Mouse (Mus musculus): Measurements from ENCODE around the gene Dpep2nb. TPM values are rescaled to one million over a fixed set of nuclear protein-coding genes. Genes with fewer than 3 reads are reported as not detected.
"Not testable (repeated sequence)": the region's sequence is repeated elsewhere in the genome, so short reads cannot be mapped to it uniquely, and the experiment has no call there.

Gene Dpep2nb
- not detected for total RNA-seq (2021)
- long read RNA-seq, experiment 1 = 0 reads
- long read RNA-seq, experiment 2 = 0 reads

DNA sequence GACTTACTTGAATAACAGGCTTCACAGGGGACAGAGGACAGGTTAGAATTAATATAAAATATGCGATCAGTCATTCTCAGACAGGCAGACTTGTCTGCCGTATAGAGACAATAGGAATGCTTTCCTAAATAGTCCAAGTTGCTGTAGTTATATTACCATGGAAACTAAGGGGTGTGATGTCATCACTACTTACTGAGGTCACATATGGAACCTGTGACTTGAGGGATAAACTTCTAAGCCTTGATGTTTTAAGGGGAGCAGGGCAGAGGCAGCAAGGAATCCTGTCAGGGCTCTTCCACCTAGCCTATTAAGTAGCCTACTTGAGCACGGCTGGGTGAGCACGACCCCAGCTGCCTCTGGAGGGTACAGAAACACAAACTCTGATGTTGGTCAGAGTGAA is at the start of gene Dpep2nb:
TSS of gene Dpep2nb (minus strand) at position 101 of the 400 bp plus-strand sequence.
- no peak for DNase-seq

DNA sequence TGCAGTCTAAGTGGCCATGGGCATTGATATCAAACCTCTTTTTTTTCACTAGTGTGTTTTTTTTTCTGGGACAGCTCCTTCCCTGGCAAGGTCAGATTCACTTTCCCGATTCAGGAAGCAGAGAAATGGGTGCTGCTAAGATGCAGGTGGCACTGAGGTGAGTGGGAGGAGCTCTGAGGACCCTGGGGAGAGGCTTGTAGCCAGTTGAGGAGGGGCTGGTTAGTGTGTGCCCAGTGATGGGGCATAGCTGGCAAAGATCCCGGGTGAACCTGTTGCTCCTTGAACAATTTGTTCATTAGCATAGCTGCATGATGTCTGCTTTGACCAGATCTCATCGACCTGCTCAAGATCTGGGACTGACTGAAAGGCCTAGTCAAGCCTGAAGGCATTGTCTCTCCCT is 49.3 kb upstream of the Dpep2nb start:
- DNase-seq = no peak

DNA sequence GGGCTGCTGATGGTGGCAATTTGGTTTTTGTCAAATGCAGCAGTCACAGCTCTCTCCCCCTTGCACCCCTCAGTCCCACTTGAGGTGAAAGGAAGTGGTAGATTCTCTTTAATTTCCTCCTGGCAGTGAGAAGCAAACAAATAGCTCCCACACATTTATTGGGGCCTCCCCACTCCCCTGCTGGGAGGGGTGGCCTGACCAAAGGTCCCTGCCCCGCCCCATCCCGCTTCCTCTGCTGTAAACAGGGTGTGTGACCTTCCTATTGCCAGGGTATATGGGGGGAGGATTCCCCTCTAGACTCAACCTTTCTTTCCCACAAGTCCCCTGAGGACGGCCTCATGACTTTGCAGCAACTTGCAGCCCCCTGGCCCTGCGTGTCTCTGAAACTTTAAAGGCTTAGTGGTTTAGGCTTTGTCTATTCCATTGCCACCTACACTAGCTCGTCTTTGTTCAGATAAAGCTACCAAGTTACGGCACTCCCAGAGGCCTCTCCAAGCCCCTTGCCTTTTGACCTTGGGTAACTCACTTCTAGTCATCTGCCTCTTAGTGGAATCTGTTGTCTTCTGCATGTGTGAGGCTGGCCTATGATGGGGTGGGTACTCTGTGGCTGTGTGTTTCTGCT is 48.5 kb upstream of the Dpep2nb start:
- DNase-seq = peak; percentile 32

DNA sequence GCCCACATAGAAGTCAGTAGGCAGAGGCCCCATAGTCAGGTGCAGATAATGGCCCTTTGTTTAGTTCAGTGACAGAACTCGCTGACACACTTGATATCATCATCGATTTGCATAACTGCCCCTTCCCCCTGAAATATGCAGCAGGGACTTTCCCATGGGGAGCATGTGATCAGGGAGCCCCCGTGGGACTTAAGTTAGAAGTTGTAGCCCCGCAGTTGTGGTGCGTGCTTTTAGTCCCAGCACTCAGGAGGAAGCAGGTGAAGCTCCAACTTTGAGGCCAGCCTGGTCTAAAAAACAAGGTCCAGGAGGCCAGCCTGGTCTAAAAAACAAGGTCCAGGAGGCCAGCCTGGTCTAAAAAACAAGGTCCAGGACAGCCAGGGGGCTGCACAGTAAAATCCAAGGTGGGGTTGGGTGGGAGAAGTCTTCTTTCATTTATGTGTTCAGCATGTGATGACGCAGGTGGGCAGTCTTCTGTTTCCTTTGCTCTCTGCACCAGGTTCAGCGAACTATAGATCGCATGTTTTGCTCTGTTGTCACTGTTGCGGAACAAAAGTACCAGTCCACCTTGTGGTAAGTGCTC is 46.8 kb upstream of the Dpep2nb start:
- no peak for DNase-seq

DNA sequence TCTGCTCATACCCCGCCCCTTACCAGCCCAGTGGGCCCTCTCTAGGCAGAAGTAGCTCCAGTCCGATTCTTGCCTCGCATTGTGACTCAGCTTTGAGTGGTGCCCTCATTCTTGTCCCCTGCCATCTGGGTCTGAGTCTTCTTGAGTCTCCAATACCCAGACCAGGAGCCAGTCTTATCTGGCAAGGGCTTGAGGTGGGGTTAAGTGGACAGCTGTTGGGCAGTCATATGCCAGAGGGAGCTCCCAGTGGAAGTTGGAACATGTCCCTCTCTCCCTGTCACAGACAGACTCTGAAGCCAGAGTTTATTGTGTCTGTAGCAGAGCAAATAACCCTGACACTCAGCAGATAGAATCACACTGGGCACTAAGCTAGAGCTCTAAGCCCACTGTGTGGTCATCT is 45.3 kb upstream of the Dpep2nb start:
- DNase-seq = no peak

DNA sequence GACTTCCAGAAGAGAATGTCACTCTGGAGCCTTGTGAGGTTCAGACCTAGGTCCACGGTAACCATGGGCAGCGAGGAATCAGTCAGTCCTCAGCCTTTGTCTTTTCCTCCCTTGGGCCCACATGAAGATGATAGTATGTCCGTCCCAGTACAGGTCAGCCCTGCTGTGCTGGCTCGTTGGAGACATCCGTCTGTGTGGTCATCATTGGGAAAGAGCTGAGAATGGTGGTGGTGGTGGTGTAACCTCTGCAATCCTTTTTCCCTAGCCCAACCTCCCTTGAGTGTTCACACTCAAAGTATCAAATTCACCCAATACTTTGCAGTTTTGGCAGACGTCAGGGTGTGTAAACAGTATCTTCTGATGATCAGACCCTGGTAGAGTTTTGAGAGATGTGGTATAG is 44.1 kb upstream of the Dpep2nb start:
- DNase-seq = no peak

DNA sequence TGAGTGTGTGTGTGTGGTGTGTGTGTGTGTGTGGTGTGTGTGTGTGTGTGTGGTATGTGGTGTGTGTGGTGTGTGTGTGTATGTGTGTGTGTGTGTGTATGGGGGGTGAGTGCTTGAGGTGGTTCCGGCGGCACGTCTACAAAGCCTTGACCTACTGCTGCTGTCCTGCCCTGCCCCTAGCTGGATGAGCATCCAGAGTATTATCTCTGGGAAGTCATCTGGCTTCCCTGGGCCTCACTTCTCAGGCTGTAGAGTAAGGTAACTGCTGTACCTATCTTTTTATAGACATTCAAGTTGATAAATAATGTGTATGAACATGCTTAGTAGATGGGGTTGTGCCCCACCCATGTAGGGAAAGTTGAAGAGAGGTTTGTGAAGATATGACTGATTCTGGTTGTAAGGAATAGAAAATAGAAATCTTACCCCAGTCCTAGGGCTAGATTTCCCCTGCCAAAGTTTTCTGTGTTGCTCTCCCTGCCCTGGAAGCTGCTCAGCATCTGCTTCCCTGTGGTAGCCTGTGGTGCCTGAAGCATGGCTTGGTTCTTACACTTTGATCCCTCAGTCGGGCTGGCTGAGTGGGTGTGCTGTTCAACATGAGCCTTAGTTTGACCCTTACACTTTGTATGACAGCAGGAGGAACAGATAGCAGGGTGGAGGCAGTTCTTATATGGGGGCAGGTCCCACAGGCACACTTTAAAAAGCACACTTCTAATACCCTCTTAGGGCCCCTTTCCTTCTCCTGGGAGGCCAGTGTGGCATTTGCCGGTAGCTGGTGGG is 42.3 kb upstream of the Dpep2nb start:
- no peak for DNase-seq

DNA sequence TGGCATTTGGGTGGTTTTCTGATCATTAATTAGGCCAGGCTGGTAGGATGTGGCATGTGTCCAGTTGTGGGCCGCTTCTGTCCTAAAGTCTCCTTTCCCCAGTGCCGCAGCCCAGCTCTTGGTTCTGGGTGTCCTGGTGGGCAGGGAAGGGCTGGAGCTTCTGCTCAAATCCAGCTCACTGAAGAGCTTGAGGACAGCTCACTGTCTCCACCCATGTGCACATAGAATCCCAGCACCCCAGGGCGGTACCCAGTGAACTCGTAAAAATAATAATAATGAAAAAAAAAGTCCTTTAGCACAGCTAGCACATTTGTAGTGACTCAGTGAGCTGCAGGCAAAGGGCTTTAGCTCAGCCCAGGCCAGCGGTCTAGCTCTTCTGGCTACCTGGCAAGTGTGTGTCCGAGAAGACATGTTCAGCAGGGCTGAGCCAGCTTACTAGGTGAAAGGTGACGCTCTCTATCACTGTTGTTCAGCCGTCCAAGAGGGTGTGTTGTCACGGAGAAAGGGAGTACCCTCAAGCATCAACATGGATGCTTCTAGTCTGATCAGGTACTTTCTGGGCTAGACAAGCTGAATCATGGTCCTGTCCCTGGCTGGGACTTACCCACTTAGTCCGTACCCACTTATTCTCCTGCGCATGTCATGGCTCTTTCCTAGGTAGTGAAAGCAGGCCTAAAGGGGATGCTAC is 41.2 kb upstream of the Dpep2nb start:
- no peak for DNase-seq

DNA sequence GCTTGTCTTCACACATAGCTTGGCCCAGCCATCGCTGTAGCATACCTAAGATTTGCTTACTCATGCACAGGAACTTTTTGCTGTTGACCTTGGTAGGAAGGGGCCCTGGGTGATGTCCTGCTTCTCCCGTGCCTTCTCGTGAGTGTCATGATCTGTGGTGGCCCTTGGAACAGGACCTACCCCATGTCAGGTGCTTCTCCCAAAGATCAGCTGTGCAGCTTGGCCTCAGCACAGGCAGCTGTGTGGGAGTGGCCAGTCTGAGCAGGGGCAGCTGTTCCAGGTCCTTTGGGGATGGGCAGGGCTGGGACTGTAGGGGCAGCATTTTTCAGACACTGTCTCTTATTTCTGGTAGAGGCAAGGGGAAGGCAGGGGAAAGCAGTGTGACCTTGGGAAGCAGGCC is 38.4 kb upstream of the Dpep2nb start:
- DNase-seq = peak; percentile 19

DNA sequence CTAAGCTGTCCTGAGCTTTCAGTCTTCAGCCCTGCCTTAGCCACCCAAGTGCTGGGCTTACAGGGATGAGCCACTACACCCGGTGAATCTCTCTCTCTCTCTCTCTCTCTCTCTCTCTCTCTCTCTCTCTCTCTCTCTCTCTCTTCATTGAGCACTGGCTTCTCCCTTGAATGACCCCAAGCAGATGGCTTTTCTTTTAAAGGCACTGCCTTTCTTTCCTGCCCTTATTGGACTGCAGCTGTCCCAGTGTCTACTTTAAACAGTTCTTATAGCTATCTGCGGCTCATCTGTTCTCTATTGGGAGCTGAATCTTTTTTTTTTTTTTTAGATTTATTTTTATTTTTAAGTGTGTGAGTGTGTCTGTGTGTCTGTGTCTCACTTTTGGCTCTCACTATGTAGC is 37.3 kb upstream of the Dpep2nb start:
- no peak for DNase-seq

DNA sequence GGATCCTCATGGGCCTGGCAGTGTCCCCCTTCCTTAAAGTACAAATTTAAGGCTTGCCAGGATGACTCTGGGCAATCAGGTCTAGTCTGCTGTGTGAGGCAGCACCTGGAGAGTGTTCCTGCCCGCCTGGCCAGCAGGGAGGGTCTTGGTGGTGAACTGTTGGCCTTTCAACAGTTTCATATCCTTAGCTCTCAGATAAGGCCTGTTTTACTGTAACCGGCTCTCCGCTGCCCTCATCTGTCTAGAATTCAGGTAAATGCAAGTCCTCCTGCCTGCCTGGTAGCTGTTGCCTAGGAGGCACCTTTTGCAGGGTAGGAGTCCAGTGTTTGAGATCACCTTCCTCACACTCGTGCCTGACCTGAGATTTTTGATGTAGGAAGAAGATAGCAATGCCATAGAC is 34.4 kb upstream of the Dpep2nb start:
- DNase-seq = no peak

DNA sequence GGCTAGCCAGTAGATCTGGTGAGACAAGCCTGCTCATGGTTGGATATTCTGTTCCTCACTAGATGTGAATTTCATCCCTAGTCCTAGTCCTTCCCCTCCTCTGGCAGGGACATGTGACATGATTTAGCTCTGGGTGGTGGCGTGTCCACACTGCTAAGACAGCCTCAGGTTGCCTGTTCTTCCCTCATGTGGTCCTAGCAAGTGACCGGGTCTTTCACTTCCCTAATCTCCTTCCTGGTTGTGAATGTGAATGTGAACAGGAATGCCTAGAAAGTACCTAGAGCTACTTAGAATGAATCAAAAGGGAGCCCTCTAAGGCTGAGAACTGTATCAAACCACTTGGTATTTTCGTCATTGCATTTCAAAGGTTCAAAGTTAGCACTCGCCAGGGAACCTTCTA is 33.8 kb upstream of the Dpep2nb start:
- no peak for DNase-seq

DNA sequence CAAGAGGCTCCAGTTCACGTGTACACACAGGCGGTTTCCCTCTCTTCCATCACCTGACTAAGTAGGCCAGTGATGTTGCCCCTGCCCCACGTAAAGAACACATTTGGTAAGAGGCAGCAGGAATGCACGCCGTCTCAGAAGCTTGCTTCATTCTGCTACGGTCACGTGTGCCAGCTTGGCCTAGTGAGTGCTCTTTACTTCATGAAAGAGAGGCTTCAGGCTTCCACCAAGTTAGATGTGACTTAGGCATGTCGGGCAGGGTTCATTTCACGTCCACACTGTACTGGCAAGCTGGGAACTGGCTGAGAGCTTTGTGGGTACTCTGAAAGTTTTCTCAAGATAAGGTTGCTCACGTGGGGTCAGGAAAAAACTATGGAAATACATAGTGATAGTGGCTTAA is 32.9 kb upstream of the Dpep2nb start:
- DNase-seq = no peak

DNA sequence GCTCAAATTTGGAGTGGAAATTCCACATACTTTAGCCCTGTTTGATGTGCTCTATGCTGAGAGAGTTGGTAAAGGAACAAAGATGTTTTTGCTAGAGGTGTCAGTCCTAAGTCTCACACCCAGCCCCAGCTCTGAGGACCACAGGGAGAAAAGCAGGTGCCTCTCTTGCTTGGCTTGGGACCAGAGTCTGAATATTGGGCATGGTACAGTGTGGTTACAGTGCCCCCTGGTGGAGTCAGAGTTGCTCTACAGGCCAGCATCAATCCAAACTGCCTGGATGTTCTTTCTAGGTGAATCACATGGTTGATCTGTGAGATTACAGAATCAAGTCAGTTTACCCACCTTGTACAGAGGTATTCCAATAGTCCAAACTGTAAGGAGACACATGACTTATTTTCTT is 16.7 kb upstream of the Dpep2nb start:
- DNase-seq = peak; percentile 83

DNA sequence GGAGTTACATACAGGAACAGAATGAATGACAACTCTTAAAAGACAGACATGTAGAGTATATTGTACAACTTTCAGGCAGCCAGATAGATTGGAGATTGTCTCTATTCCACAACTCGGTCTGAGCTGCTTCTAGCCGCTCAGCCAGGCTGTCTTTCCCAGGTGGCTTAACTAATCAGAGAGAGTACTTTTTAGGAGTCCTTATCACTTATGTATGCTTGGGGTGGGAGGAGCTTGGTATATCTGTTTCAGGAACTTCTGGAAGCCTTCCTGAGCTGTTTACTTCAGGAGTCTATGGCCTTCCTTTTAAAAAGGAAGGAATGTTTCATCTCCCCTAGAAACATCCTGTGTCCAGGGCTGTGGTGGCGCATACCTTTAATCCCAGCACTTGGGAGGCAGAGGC is 12.3 kb upstream of the Dpep2nb start:
- no peak for DNase-seq

DNA sequence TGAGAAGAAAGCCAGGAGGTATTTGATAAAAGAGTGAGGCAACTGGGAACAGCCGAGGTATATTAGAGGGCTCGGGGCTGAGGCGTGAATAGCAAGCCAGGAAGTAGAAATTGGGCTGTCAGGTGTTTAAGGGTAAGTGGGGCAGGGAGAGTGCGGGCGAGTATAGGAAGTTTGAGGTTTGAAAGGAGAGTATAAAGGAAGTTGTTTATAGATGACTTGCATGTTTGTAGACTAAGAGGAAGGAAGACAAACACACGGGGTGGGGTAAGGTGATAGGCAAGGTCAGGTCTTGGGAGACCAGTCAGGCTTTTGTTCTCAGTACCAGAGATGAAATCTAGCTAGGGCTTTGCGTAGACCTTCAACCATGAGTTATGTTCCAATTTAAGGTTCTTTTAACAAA is 11.4 kb upstream of the Dpep2nb start:
- no peak for DNase-seq

DNA sequence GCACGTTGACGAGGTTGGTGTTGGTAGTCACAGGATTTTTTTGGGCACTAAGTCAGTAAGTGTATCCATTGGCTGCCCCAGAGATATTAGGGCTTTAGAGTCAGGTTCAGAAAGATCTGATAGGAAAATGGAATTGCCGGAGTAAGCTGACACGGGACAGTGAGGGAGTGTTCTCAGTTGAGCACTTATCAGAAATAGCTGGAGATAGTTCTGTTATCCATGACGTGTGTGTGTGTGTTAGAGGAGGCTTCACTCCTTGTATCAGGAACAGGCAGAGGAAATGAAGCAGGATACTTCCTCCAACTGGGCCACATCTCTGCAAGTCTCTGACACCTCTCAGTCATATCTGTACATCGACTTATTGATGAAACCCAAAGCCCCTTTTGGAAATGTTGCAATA is 10.5 kb upstream of the Dpep2nb start:
- DNase-seq = no peak

DNA sequence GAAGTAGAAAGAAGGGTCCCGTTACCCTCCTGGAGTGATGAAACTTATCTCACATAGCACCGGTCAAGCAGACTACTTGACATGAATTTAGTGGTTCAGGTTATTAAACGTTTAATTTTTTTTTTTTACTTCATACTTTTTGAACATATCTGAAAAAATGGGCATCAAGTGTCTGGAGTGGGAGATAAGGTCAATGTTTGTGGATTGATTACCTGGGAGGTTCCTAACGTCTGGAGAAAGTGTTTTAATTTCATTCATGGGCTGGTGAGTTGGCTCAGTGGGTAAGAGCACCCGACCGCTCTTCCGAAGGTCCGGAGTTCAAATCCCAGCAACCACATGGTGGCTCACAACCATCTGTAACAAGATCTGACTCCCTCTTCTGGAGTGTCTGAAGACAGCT is 6.4 kb upstream of the Dpep2nb start:
- not testable (repeated sequence) for DNase-seq

DNA sequence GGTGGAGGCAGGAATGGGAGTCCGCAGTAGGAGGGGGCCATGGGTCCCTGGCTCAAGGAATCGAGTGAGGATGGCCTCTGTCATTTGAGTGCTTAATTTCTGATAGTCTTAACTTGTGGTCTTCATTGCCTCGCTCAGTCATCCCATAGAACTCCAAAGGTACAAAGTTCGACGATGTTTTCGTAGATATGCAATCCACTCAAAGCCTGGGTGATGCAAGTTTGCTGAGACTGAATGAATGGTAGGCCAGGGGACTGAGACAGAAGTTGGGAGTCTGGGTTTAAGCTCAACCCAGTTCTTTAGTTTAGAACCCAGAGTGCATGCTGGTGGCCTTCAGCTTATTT is 5.8 kb upstream of the Dpep2nb start, which contains the start of gene Ddx28:
TSS of gene Ddx28 (minus strand) at position 240 of the 344 bp plus-strand sequence.
- DNase-seq = no peak

DNA sequence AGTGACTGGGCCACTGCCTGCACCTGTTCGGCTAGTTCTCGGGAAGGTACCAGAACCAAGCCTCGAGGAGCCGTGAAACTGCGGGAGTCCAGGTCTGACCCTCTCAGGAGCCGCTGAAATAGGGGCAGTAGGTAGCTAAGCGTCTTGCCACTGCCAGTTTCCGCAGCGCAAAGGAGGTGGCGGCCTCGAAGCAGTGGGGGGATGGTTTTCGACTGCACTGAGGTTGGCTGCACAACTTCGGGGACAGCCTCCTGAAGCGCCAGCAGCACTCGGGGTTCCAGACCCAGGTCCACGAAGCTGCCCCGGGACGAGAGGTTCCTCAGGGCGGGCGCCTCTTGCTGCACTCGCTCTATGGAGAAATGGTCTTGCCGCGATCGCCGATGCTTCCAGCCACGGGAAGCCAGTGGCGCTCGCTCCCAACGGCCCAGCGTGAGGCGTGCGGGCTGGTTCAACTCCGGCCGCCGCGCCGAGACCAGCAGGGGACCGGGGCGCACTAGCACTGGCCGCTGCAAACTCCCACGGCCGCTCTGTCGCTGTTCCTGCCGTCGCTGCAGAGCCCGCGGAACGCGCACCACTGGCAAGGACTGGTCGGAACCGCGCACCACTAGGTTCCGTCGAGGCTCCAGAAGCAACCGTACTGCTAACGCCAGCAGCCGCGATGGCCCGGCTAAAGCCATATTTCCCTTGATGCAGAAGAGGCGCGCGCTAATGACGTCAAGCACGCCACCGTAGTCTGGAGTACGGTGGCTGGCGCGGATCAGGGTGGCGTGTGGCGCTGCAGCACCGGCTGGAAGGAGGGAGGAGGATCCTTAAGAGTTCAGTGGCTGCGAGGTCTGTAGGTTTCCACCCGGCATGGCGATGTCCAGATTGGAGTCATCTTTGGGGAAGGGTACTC is 5.2 kb upstream of the Dpep2nb start:
- DNase-seq = peak; percentile 96

DNA sequence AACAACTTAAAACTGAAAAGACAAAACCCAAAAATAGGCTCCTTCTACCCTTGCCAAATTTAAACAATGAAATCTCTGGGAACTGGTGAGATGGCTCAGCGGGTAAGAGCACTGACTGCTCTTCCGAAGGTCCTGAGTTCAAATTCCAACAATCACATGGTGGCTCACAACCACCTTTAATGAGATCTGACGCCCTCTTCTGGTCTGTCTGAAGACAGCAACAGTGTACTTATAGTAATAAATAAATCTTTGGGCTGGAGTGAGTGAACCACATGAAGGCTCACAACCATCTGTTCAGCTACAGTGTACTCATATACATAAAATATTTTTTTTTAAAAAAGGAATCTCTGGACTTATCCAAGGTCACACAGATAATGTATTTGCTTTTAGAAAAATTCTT is 2.1 kb upstream of the Dpep2nb start:
- DNase-seq = not testable (repeated sequence)

DNA sequence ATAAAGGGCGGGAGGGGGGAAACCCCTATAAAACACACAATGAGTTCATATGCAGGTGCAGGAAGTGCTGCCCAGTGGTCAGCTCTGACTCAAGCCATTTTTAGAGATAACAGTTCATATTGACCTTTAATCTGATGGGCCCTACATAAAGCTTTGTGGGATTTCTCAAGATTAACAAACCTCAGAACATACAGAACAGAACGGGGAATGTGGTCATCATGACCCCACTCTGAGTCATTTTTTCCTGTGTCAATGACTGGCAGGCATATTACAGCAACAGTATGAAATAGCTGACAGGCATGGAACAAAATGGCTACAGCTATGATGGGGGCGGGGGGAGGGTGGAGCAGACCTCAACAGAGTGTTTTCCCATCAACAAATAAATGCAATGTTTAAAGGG is 1.4 kb upstream of the Dpep2nb start:
- no peak for DNase-seq
